Mouse (Mus musculus) B cell, adult 2 months (primary cell): ENCODE data around the gene Cc2d2b.
A peak's percentile ranks its signal among the peaks of the same experiment; 100 is the strongest.

Experiments
- DNase-seq, 2 experiments: peaks; one replicate each; pipeline ENCODE4 v3.0.0; 2022

Gene Cc2d2b

GRCm38 (mm10) chr19:40762023-40762759 lies 13.6 kb downstream of the Cc2d2b start:
- peak; percentile 24 to 35 for DNase-seq

GRCm38 (mm10) chr19:40767189-40767588 lies 18.6 kb downstream of the Cc2d2b start:
- no peak for DNase-seq

- DNase-seq, result no peak
These were observed 20.8 kb downstream of the Cc2d2b start for GRCm38 (mm10) chr19:40769341-40769770.

GRCm38 (mm10) chr19:40788004-40788714 lies 39.6 kb downstream of the Cc2d2b start:
- DNase-seq, result no peak

- DNase-seq, result no peak
These were observed 40.1 kb downstream of the Cc2d2b start for GRCm38 (mm10) chr19:40788715-40789084.

GRCm38 (mm10) chr19:40805176-40805737 lies 56.7 kb downstream of the Cc2d2b start:
- no peak for DNase-seq

GRCm38 (mm10) chr19:40809858-40810257 lies 61.3 kb downstream of the Cc2d2b start:
- peak; percentile 59 to 66 for DNase-seq

GRCm38 (mm10) chr19:40811840-40812239 lies 63.3 kb downstream of the Cc2d2b start:
- no peak for DNase-seq

- no peak for DNase-seq
These were observed 64.2 kb downstream of the Cc2d2b start for GRCm38 (mm10) chr19:40812778-40813177.

GRCm38 (mm10) chr19:40813385-40813784 lies 64.8 kb downstream of the Cc2d2b start:
- DNase-seq, result no peak

- DNase-seq, result no peak
These were observed 67.2 kb downstream of the Cc2d2b start for GRCm38 (mm10) chr19:40815645-40816183.

- DNase-seq, result no peak
These were observed 69.5 kb downstream of the Cc2d2b start for GRCm38 (mm10) chr19:40817901-40818532.

- peak; percentile 79 to 83 for DNase-seq
These were observed 70.2 kb downstream of the Cc2d2b start for GRCm38 (mm10) chr19:40818764-40819163.

GRCm38 (mm10) chr19:40821306-40821825 lies 72.8 kb downstream of the Cc2d2b start:
- peak; percentile 51 to 55 for DNase-seq

GRCm38 (mm10) chr19:40825636-40826035 lies 77.1 kb downstream of the Cc2d2b start:
- no peak for DNase-seq

- no peak for DNase-seq
These were observed 78.2 kb downstream of the Cc2d2b start for GRCm38 (mm10) chr19:40826735-40827134.

- DNase-seq, result peak; percentile 33 to 38
These were observed 81.6 kb downstream of the Cc2d2b start for GRCm38 (mm10) chr19:40830198-40830597.

GRCm38 (mm10) chr19:40830703-40831415 lies 82.3 kb downstream of the Cc2d2b start, which contains the start of gene Ccnj:
TSS of gene Ccnj (plus strand) at chr19:40831279.
- peak; percentile 93 to 96 for DNase-seq

- peak in 1 of 2 experiments; percentile 49 for DNase-seq
These were observed 83.1 kb downstream of the Cc2d2b start for GRCm38 (mm10) chr19:40831416-40832201.

GRCm38 (mm10) chr19:40832361-40832760 lies 83.8 kb downstream of the Cc2d2b start:
- DNase-seq, result no peak

- DNase-seq, result no peak
These were observed 85.9 kb downstream of the Cc2d2b start for GRCm38 (mm10) chr19:40834436-40834835.
